Mouse (Mus musculus): ENCODE results near the gene Tnrc6c.

DNA sequence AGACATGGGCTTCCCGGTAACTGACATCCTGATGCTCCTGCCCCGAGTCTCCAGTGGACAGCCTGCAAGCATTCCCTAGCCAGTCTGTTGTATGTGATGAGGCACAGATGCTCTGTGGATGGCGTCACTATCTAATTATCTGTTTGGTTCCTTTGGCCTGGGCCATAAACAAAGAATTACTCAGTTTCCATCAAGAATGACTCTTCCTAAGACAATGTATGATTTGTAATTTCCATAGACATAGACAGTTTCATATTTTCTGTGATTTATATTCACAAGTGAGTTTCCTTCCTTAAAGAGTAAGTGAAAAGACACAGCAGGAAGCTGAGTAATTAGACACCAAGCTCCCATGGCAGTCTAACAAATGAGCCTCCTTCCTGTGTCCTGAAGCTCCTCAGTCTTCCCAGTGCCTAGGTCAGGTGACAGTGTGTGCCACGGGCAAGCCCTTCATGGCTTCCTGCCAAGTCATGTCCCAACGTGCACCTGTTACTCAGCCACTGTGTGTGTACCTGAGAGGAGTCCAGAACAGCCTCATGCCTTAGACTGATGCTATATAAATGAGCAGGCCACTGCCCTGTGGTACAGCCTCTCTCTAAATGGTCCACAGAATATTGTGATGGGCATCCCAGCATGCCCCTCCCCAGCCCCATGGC, 82.1 kb downstream of the Tnrc6c start:
- no peak for TF ChIP-seq CTCF (IDR thresholded peaks at IDR 0.05; ENCODE audit: control insufficient read depth, insufficient read depth, low read length)
- TF ChIP-seq POLR2A (IDR thresholded peaks at IDR 0.05; ENCODE audit: borderline replicate concordance, control insufficient read depth, low read depth, low read length): no peak
